Mouse (Mus musculus) liver, embryonic 14.5 days (tissue): ENCODE data around the gene Sar1a. TPM values are rescaled to one million over a fixed set of nuclear protein-coding genes. Genes with fewer than 3 reads are reported as not detected.

Experiments used
- ATAC-seq: fragments of 200-750 bp; cut with Nextera tagmentation; 2 replicates; pipeline ENCODE4 v1.8.0; 2017; ENCODE audit warnings: moderate number of reproducible peaks, mild to moderate bottlenecking, moderate library complexity; ENCODE audit not compliant: insufficient read depth
- DNase-seq, 3 experiments: peaks; one replicate each; pipeline ENCODE4 v3.0.0-alpha.2; 2012 to 2013; ENCODE audit warnings: low read depth in 3 of 3, low spot score in 3 of 3
- H3K27ac ChIP-seq: fragments of 300-500 bp; sonication (generic); 2 replicates; pipeline ENCODE4 v1.5.1; 2014; ENCODE audit warnings: moderate library complexity, mild to moderate bottlenecking, control low read depth, inconsistent platforms
- H3K27me3 ChIP-seq: fragments of 300-500 bp; sonication (generic); 2 replicates; pipeline ENCODE4 v1.6.1; 2014; ENCODE audit warnings: mild to moderate bottlenecking, low read length, moderate library complexity; ENCODE audit not compliant: control insufficient read depth, insufficient read depth
- H3K36me3 ChIP-seq: fragments of 300-500 bp; sonication (generic); replicated peaks from 2 replicates; pipeline ENCODE4 v1.6.1; 2014; ENCODE audit warnings: low read depth; ENCODE audit not compliant: control insufficient read depth, insufficient read depth
- H3K4me1 ChIP-seq, 2 experiments: fragments of 200-500 bp in 1 of 2; fragments of 300-500 bp in 1 of 2; sonication (generic) in 1 of 2; replicated peaks; 2 replicates each; pipeline ENCODE4 v1.6.1; 2012 to 2014; ENCODE audit warnings: antibody characterized with exemption in 1 of 2, inconsistent platforms in 1 of 2, low read length in 1 of 2; ENCODE audit not compliant: control insufficient read depth in 2 of 2, insufficient read depth in 2 of 2
- H3K4me2 ChIP-seq: fragments of 300-500 bp; sonication (generic); 2 replicates; pipeline ENCODE4 v1.6.1; 2014; ENCODE audit warnings: low read depth, mild to moderate bottlenecking, control low read depth, moderate library complexity
- H3K4me3 ChIP-seq, 2 experiments: fragments of 200-500 bp in 1 of 2; fragments of 300-500 bp in 1 of 2; sonication (generic) in 1 of 2; 2 replicates each; pipeline ENCODE4 v1.5.1; 2012 to 2014; ENCODE audit warnings: low read depth in 2 of 2, low read length in 2 of 2, mild to moderate bottlenecking in 2 of 2, control low read depth in 1 of 2, inconsistent platforms in 1 of 2, moderate library complexity in 1 of 2; ENCODE audit not compliant: insufficient read depth in 1 of 2
- H3K9ac ChIP-seq: fragments of 300-500 bp; sonication (generic); replicated peaks from 2 replicates; pipeline ENCODE4 v1.6.1; 2014; ENCODE audit warnings: mild to moderate bottlenecking, control low read depth, moderate library complexity
- H3K9me3 ChIP-seq: fragments of 300-500 bp; sonication (generic); 2 replicates; pipeline ENCODE4 v1.6.1; 2016; ENCODE audit warnings: low read length, mixed read lengths; ENCODE audit not compliant: control insufficient read depth
- CTCF ChIP-seq: IDR thresholded peaks from 2 replicates; pipeline ENCODE4 v1.5.1; 2016; ENCODE audit warnings: antibody characterized with exemption, low read depth, control low read depth
- EP300 ChIP-seq: IDR thresholded peaks from 2 replicates; pipeline ENCODE4 v1.6.1; 2016; ENCODE audit warnings: antibody characterized with exemption, low read depth
- WGBS: fragments of 180-500 bp; shearing (Covaris S2); extraction: QIAGEN DNeasy Blood & Tissue Kit; methylation state at CpG from one replicate; pipeline ENCODE4 v1.1.7; 2014; ENCODE audit not compliant: insufficient replicate concordance; 5-methylcytosine and 5-hydroxymethylcytosine counted together
- polyA plus RNA-seq, 2 experiments: library from polyadenylated mRNA; depleted of rRNA in 1 of 2; stranded (reverse) in 1 of 2; unstranded in 1 of 2; fragments of >200 nt; fragmentation: Nextera tagmentation in 1 of 2; extraction: Ambion mirVana in 1 of 2; gene quantifications; 2 replicates each; pipeline versions ENCODE4 v1.2.1 to v1.2.3; 2012 to 2014

Sar1a gene
- polyA plus RNA-seq, 2 experiments: 39.0 to 80.1 TPM

DNA sequence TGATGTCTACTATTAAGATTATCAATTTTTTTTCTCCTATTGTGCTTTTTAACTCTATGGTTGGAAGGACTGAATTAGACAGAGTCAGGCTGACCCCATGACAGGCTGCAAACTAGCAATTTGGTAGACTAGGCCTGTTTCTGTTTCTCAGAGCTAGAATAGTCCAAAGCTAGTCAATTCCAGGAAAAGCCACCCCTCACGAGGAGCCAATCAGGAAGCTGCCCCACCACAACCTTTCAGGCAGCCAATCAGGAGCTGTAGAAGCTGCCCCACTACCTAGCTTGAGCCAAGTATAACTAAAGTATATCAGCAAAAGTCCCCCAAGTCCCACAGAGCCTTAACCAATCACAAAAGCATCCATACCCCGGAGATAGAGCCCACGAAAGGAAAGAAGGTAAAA lies 4.2 kb upstream of the Sar1a start:
- TF ChIP-seq EP300 (no peak), CTCF (no peak)
- Histone ChIP-seq H3K4me1 (peaks cover 10 to 12% of the 10 kb centered on the region in 2 experiments; a peak in 3 of 4 replicates), H3K36me3 (peaks cover 4% of the 10 kb centered on the region), H3K9ac (no peak overlapping the region), H3K27me3 (no peaks in the 10 kb centered on the region), H3K4me3 (no peak overlapping the region), H3K9me3 (no peaks in the 10 kb centered on the region), H3K4me2 (peak overlapping the region; percentile 34), H3K27ac (peak overlapping the region; percentile 22)
- WGBS: 21% methylated on average over 3 of the region's 3 CpGs
- peak; percentile 12 for ATAC-seq
- DNase-seq: peak; percentile 48 to 65 (median 55)

DNA sequence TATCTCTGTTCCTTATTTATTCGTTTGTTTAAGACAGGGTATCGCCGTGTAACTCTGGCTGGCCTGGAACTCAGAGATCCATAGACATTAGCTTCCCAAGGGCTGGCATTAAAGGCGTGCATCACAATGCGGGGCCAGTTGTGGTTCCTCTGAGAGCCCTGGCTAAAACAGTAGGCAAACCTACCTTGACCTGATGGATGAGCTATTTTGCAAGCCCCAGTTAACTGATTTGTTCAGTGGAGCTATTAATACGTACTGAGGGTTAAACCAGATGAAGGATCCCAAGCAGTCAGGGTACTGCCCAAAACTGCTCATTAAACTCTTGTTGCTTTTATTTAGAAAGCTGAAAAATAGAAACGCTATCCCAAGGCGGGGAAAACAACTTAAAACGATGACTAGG lies 554 bp upstream of the Sar1a start:
- Histone ChIP-seq H3K27ac (peak overlapping the region; percentile 80), H3K4me3 (peak overlapping the region; percentile 63 to 99), H3K4me2 (peak overlapping the region; percentile 90), H3K27me3 (no peaks in the 10 kb centered on the region), H3K4me1 (peaks cover 10 to 17% of the 10 kb centered on the region in 2 experiments; a peak in 3 of 4 replicates), H3K9me3 (no peaks in the 10 kb centered on the region), H3K36me3 (peaks cover 2% of the 10 kb centered on the region), H3K9ac (peak overlapping the region; percentile 85)
- no peak for TF ChIP-seq EP300
- no peak for TF ChIP-seq CTCF
- 44% methylated on average over 9 of the region's 9 CpGs for WGBS
- ATAC-seq (no peak), DNase-seq (no peak)

DNA sequence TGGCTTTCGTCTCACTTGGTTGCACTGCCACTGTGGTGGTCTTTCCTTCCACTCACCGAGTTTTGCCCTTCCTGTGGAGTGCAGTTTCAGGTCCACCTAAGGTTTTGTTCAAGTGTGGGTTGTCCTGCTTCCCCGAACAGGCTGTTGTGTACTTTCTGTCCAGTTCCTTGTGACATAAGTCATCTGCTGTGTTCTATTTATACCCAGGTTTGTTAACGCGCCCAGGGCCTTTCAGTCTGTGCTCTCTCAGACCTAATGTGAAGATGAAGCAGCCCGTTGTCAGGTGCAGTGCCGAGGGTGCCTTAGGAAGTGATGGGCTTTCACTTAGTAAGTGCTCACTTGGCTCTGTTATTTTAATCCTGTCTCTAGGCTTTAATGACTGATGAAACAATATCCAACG lies 9.3 kb downstream of the Sar1a start:
- H3K27ac ChIP-seq: no peak overlapping the region
- DNase-seq (no peak), ATAC-seq (no peak)
- no peaks in the 10 kb centered on the region for H3K9me3 ChIP-seq
- peaks cover 70% of the 10 kb centered on the region for H3K36me3 ChIP-seq
- H3K9ac ChIP-seq: no peak overlapping the region
- WGBS: 78% methylated on average over 8 of the region's 8 CpGs
- H3K27me3 ChIP-seq: no peaks in the 10 kb centered on the region
- TF ChIP-seq CTCF (no peak), EP300 (no peak)
- no peak overlapping the region for H3K4me2 ChIP-seq
- no peaks in the 10 kb centered on the region for H3K4me1 ChIP-seq
- no peak overlapping the region for H3K4me3 ChIP-seq

DNA sequence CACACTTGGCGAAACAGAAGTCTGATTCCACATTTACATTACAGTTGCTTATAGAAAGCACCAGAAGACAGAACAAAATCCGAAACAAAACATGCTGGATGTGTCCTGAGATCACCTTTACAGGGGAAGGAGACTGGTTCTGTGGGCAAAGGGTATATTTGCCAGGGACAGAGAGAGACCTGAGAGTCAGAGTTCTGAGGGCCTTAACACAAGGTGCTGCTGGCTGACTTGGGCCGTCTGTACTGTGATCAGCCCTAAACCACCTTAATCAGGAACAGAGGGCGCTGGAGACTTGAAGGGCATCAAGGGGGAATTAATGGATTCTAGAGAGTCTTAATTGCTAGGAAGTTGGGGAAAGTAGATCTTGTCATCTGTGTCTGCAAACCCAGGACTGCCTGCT lies 13.5 kb downstream of the Sar1a start:
- no peak for ATAC-seq
- Histone ChIP-seq H3K9ac (no peak overlapping the region), H3K4me3 (no peak overlapping the region), H3K27me3 (no peaks in the 10 kb centered on the region), H3K4me2 (no peak overlapping the region), H3K4me1 (peaks cover 3 to 7% of the 10 kb centered on the region in 2 experiments; a peak in 2 of 4 replicates), H3K27ac (no peak overlapping the region), H3K36me3 (peaks cover 39% of the 10 kb centered on the region), H3K9me3 (no peaks in the 10 kb centered on the region)
- 63% methylated on average over 4 of the region's 4 CpGs for WGBS
- no peak for DNase-seq
- TF ChIP-seq EP300 (no peak), CTCF (no peak)

DNA sequence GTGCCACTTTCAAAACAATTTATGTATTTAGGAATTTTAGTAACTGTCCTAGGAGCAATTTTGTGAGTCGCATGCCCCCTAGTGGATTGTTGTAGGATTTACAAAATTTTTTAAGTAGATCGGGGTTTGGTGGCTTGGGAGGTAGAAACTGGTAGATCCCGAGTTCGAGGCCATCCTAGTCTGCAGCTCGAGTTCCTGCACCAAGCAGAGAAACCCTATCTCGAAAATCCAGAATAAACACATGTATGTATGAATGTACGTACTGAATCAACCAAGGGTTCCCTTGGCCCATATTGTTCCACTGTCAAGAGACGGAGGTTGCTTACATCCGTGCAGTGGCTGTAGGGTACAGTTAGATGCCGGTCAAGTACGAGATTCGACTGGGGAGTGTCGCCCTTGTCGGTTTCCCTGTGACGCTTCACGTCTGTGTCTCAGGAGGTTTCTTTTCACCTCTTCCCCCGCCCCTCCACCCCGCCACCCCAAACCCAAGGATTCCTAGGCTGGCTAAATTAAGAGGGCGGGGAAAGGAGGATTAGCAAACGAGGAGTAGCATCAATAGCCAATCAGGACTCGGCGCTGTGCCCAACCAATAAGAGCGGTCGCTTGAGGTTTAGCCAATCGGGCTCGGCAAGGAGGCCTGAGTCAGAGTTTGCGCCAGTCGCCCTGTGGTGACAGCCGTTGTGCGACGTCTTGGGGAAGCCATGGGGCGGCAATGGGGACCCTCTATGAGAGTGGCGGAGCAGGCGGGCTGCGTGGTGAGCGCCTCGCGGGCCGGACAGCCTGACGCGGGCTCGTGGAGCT lies 15.0 kb downstream of the Sar1a start, which contains the start of gene Tysnd1:
Tysnd1 (plus strand) TSS at position 645 of the 801 bp plus-strand sequence.
- DNase-seq: peak; percentile 92 to 95 (median 95)
- Histone ChIP-seq H3K27ac (peak within 1 kb of the TSS; percentile 47), H3K4me1 (peaks cover 3 to 7% of the 10 kb centered on the region in 2 experiments; a peak in 2 of 4 replicates), H3K9me3 (no peaks in the 10 kb centered on the region), H3K9ac (peak within 1 kb of the TSS; percentile 64), H3K4me2 (peak within 1 kb of the TSS; percentile 98), H3K36me3 (peaks cover 26% of the 10 kb centered on the region), H3K27me3 (no peaks in the 10 kb centered on the region), H3K4me3 (peak within 1 kb of the TSS; percentile 68 to 87)
- ATAC-seq: peak; percentile 95
- TF ChIP-seq EP300 (no peak), CTCF (peak; percentile 48)
- 1% methylated on average over 42 of the region's 42 CpGs for WGBS
